Mouse (Mus musculus) heart, embryonic 11.5 days (tissue): ENCODE measurements at regions not wholly inside any gene's neighbourhood (a gene's known extent, or its start where the extent isn't known, plus 50 kb on each side); places are given as distances from the start of the nearest gene placed in this dataset.

ENCODE experiments used
- ATAC-seq: fragments of 200-750 bp; cut with Nextera tagmentation; replicated peaks from 2 replicates; pipeline ENCODE4 v1.8.0; 2017; ENCODE audit warnings: moderate library complexity; ENCODE audit not compliant: insufficient number of reproducible peaks, low FRiP score, low TSS enrichment
- H3K27ac ChIP-seq: fragments of 300-500 bp; sonication (generic); 2 replicates; pipeline ENCODE4 v1.5.1; 2014; ENCODE audit warnings: mild to moderate bottlenecking, low read depth, low read length
- H3K27me3 ChIP-seq: fragments of 300-500 bp; sonication (generic); 2 replicates; pipeline ENCODE4 v1.6.1; 2014; ENCODE audit warnings: mild to moderate bottlenecking, low read length, mixed read lengths; ENCODE audit not compliant: control insufficient read depth, insufficient read depth
- H3K36me3 ChIP-seq: fragments of 300-500 bp; sonication (generic); 2 replicates; pipeline ENCODE4 v1.6.1; 2014; ENCODE audit warnings: mild to moderate bottlenecking, low read length, moderate library complexity, mixed read lengths; ENCODE audit not compliant: control insufficient read depth, insufficient read depth
- H3K4me1 ChIP-seq: fragments of 300-500 bp; sonication (generic); 2 replicates; pipeline ENCODE4 v1.6.1; 2014; ENCODE audit warnings: low read length; ENCODE audit not compliant: control insufficient read depth, insufficient read depth
- H3K4me2 ChIP-seq: fragments of 300-500 bp; sonication (generic); 2 replicates; pipeline ENCODE4 v1.6.1; 2014; ENCODE audit warnings: mild to moderate bottlenecking, moderate library complexity
- H3K4me3 ChIP-seq: fragments of 300-500 bp; sonication (generic); 2 replicates; pipeline ENCODE4 v1.5.1; 2014; ENCODE audit warnings: low read depth, low read length
- H3K9ac ChIP-seq: fragments of 300-500 bp; sonication (generic); 2 replicates; pipeline ENCODE4 v1.6.1; 2014; ENCODE audit warnings: mild to moderate bottlenecking, low read depth, low read length, moderate library complexity
- H3K9me3 ChIP-seq: fragments of 300-500 bp; sonication (generic); replicated peaks from 2 replicates; pipeline ENCODE4 v1.6.1; 2016; ENCODE audit warnings: low read length; ENCODE audit not compliant: control insufficient read depth
- WGBS: fragments of 180-500 bp; shearing (Covaris S2); extraction: QIAGEN DNeasy Blood & Tissue Kit; methylation state at CpG from one replicate; pipeline ENCODE4 v1.1.7; 2014; ENCODE audit not compliant: insufficient replicate concordance; 5-methylcytosine and 5-hydroxymethylcytosine counted together

- Histone ChIP-seq H3K9me3 (no peaks in the 10 kb centered on the region), H3K27ac (no peak overlapping the region), H3K9ac (no peak overlapping the region), H3K4me2 (no peak overlapping the region), H3K4me3 (no peak overlapping the region), H3K27me3 (0 out of 2 replicates have a peak, but pooled peaks cover 7% of the 10 kb centered on the region), H3K36me3 (no peaks in the 10 kb centered on the region), H3K4me1 (peaks cover 13% of the 10 kb centered on the region; the same call in 1 of the 2 replicates)
- no peak for ATAC-seq
- 18% methylated on average over 6 of the region's 6 CpGs for WGBS
These were observed 125.7 kb downstream of the Plpp3 start for GRCm38 (mm10) chr4:105282681-105283462.

DNA sequence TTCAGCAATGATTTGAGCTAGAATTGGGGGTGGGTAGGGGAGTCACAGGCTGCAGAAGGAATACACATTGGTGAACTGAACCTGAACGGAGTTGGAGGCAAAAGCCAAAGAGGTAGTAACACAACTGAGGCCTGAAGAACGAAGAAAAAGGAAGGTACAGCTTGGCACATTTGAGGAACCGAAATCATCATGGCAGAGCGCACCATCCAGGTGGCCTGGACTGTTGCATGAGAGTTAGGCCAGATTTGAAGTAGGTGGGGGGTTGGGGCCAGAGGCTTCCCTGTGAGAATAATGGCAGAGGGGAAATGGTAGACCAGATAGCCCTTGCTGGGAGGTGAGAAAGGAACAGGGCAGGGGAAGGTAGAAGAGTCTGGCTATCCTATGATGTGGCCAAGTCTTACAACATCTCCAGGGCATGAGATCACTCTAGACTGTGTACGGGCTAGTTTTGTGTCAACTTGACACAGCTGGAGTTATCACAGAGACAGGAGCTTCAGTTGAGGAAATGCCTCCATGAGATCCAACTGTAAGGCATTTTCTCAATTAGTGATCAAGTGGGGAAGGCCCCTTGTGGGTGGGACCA is 128.4 kb downstream of the Plpp3 start:
- Histone ChIP-seq H3K4me3 (no peak overlapping the region), H3K27me3 (0 out of 2 replicates have a peak, but pooled peaks cover 3% of the 10 kb centered on the region), H3K9me3 (no peaks in the 10 kb centered on the region), H3K36me3 (no peaks in the 10 kb centered on the region), H3K9ac (no peak overlapping the region), H3K4me2 (no peak overlapping the region), H3K4me1 (peaks cover 13% of the 10 kb centered on the region; the same call in 1 of the 2 replicates), H3K27ac (no peak overlapping the region)
- no peak for ATAC-seq
- WGBS = 83% methylated on average over 5 of the region's 5 CpGs

GRCm38 (mm10) chr4:105286299-105286698 is 129.2 kb downstream of the Plpp3 start:
- Histone ChIP-seq H3K9me3 (no peaks in the 10 kb centered on the region), H3K36me3 (no peaks in the 10 kb centered on the region), H3K9ac (no peak overlapping the region), H3K27me3 (0 out of 2 replicates have a peak, but pooled peaks cover 3% of the 10 kb centered on the region), H3K4me3 (no peak overlapping the region), H3K4me2 (no peak overlapping the region), H3K4me1 (peaks cover 13% of the 10 kb centered on the region; the same call in 1 of the 2 replicates), H3K27ac (no peak overlapping the region)
- WGBS = 53% methylated on average over 6 of the region's 6 CpGs
- ATAC-seq = no peak

GRCm38 (mm10) chr4:105286809-105287208 is 129.7 kb downstream of the Plpp3 start:
- Histone ChIP-seq H3K27ac (no peak overlapping the region), H3K4me1 (peaks cover 14% of the 10 kb centered on the region), H3K36me3 (no peaks in the 10 kb centered on the region), H3K27me3 (0 out of 2 replicates have a peak, but pooled peaks cover 3% of the 10 kb centered on the region), H3K4me2 (no peak overlapping the region), H3K9ac (no peak overlapping the region), H3K9me3 (no peaks in the 10 kb centered on the region), H3K4me3 (no peak overlapping the region)
- no peak for ATAC-seq
- WGBS = 77% methylated on average over 10 of the region's 10 CpGs

- Histone ChIP-seq H3K27ac (no peak overlapping the region), H3K9me3 (no peaks in the 10 kb centered on the region), H3K4me2 (no peak overlapping the region), H3K36me3 (no peaks in the 10 kb centered on the region), H3K27me3 (0 out of 2 replicates have a peak, but pooled peaks cover 3% of the 10 kb centered on the region), H3K4me3 (no peak overlapping the region), H3K4me1 (peaks cover 9% of the 10 kb centered on the region), H3K9ac (no peak overlapping the region)
- no peak for ATAC-seq
- WGBS = 71% methylated on average over 7 of the region's 7 CpGs
These were observed 130.3 kb downstream of the Plpp3 start for GRCm38 (mm10) chr4:105287419-105287818.

- Histone ChIP-seq H3K4me1 (peaks cover 8% of the 10 kb centered on the region; the same call in 1 of the 2 replicates), H3K9me3 (no peaks in the 10 kb centered on the region), H3K4me3 (no peak overlapping the region), H3K36me3 (no peaks in the 10 kb centered on the region), H3K27me3 (no peaks in the 10 kb centered on the region), H3K4me2 (no peak overlapping the region), H3K9ac (no peak overlapping the region), H3K27ac (no peak overlapping the region)
- 59% methylated on average over 4 of the region's 4 CpGs for WGBS
- no peak for ATAC-seq
These were observed 132.5 kb downstream of the Plpp3 start for GRCm38 (mm10) chr4:105289635-105290034.

- no peak overlapping the region for H3K27ac ChIP-seq
- no peak overlapping the region for H3K4me3 ChIP-seq
- H3K36me3 ChIP-seq = no peaks in the 10 kb centered on the region
- no peaks in the 10 kb centered on the region for H3K27me3 ChIP-seq
- H3K4me2 ChIP-seq = no peak overlapping the region
- no peak for ATAC-seq
- peaks cover 8% of the 10 kb centered on the region; the same call in 1 of the 2 replicates for H3K4me1 ChIP-seq
- no peaks in the 10 kb centered on the region for H3K9me3 ChIP-seq
- 28% methylated on average over 11 of the region's 11 CpGs for WGBS
- no peak overlapping the region for H3K9ac ChIP-seq
These were observed 133.8 kb downstream of the Plpp3 start for GRCm38 (mm10) chr4:105290847-105291475.

- Histone ChIP-seq H3K4me1 (peaks cover 6% of the 10 kb centered on the region; the same call in 1 of the 2 replicates), H3K9ac (no peak overlapping the region), H3K4me2 (no peak overlapping the region), H3K9me3 (no peaks in the 10 kb centered on the region), H3K27me3 (no peaks in the 10 kb centered on the region), H3K27ac (no peak overlapping the region), H3K4me3 (no peak overlapping the region), H3K36me3 (no peaks in the 10 kb centered on the region)
- no peak for ATAC-seq
- WGBS = 7% methylated on average over 1 of the region's 1 CpGs
These were observed 134.4 kb downstream of the Plpp3 start for GRCm38 (mm10) chr4:105291503-105291902.
